Mouse (Mus musculus) liver, embryonic 14.5 days (tissue): ENCODE measurements around the gene Rpl15.
A peak's percentile ranks its signal among the peaks of the same experiment; 100 is the strongest.

ENCODE experiments used
- CTCF ChIP-seq: IDR thresholded peaks from 2 replicates; pipeline ENCODE4 v1.5.1; 2016; ENCODE audit warnings: antibody characterized with exemption, low read depth, control low read depth
- EP300 ChIP-seq: IDR thresholded peaks from 2 replicates; pipeline ENCODE4 v1.6.1; 2016; ENCODE audit warnings: antibody characterized with exemption, low read depth

GRCm38 (mm10) chr14:18284581-18284980 lies 13.4 kb upstream of the Rpl15 start:
- TF ChIP-seq CTCF (peak; percentile 37; the same call in 1 of the 2 replicates), EP300 (no peak)
